Mouse (Mus musculus): Measurements from ENCODE around the gene Krt76.

Gene Krt76

DNA sequence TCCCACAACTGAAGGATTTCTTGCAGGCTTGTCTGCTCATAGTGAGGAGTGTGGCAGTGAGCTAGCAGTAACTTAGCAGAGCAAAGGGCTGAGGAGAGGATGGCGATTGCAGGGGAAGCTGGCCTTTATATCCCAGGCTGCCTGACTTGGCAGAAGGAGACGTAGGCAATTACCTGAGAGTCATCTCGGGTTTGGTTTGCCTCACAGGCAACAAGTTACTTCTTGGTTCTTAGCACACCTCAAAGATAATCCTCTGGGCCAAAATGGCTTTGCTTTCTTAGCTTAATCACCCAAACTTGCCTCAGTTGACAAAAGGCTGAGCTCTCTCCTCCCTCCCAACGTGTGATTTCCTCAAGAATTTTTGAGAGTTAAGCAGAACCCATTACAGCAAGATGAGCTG is at the start of gene Krt76:
Krt76 (minus strand) TSS at position 101 of the 400 bp plus-strand sequence.
- DNase-seq (ENCODE audit: low read depth) = no peak

GRCm38 (mm10) chr15:101941948-101942347 is 49.2 kb upstream of the Krt76 start:
- DNase-seq (ENCODE audit: low read depth) = no peak

DNA sequence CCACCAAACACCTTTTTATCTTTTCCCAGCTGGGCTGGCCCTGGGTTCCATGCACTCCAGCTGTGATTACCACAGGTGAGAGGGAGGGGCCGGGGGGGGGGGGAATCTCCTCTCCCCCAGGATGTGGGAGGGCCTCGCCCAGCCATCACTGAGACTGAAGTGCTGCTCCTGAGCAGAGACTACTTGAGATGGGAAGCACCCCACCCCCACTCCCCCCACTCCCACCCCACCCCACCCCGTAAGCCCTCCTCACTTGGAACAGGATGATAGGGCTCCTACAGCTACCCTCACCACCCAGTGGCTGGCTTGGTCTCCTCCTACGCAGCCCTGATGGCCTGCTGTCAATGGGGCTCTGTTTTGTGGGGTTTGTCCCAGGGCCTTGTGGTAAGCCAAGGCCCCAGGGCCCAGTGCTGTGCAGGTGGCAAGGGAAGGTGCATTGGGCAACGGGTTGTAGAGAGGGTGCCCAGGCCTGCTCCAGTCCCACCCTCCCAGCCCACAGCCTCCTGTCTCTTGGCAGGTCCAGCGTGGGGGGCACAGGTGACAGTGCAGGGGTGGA is 47.6 kb upstream of the Krt76 start, which contains the start of gene Krt79:
Krt79 (minus strand) TSS at position 51 of the 556 bp plus-strand sequence.
- DNase-seq (ENCODE audit: low read depth) = no peak

- no peak for DNase-seq (ENCODE audit: low read depth)
Measured at GRCm38 (mm10) chr15:101938600-101939308, 46.0 kb upstream of the Krt76 start.

DNA sequence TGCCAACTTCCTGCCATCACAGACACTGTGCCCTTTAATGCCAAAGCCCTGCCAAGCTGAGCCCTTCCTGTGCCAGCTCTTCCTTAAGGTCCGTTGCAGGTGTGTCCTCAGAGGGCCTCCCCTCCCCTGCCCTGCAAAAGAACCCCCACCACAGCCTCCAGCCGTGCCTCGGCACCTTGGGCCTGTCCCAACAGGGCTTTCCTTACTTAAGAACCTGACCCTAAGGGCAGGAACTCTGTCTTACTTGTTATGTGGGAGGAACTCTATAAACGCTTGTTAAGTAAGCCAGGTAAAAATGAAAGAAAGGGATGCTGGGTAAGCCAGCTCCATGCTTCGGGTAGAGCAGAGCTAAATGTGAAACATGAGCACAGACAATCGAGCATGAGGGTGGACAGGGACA is 40.3 kb upstream of the Krt76 start:
- no peak for DNase-seq (ENCODE audit: low read depth)

- no peak for DNase-seq (ENCODE audit: low read depth)
Measured at GRCm38 (mm10) chr15:101929666-101930065, 36.9 kb upstream of the Krt76 start.

DNA sequence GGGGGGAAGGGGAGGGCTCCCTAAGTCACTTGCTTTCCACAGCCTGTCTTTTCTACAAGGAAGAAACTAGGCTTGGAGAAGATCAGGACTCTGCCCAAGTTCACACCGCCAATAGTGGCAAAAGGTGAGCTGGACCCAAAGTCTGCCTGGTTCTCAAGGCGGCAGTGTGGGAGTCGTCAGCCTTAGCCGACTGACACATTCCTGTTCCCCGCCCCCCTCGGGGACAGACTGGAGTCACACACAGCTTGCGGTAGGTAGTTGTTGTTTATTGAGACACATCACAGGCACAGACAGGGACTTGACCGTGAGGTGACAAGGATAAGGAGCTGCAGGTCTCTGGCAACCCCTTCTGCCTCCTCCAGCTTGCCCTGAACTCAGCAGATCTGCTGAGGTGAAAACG is 36.4 kb upstream of the Krt76 start:
- peak; percentile 3 for DNase-seq (ENCODE audit: low read depth)

DNA sequence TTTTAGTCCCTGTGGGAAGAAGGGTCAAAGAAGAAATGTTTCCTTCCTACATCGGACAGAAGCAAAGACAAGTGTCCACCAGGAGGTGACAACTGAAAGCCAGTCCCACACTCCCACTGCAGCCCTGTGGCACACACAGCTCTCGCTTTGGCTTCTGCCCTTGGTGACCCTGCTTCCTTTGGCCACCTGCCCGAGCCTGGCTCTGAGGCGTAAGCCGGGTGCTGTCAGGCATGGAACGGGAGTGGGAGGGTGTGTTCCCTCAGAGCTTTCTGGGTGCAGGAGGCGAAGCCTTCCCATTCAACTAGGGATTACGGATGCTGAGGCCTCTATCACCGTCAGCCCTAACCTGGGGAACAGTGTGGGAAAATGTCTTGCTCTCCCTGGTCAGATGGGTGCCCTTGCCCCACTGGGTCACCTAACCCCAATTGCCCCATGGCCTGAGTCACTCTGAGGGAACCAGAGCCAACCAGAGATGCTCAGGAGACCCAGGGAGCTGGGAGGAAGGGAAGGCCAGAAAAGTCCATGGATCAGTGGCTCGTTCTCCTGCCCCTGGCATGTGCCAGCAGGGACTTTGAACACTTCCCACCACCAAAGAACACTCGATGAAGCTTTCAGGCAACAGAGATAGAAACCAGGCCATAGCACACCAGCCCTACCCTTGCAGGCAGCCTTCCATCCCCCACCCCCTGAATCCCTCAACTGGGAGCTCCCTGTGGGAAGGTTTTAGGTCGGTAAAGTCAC is 34.8 kb upstream of the Krt76 start:
- DNase-seq (ENCODE audit: low read depth) = no peak

DNA sequence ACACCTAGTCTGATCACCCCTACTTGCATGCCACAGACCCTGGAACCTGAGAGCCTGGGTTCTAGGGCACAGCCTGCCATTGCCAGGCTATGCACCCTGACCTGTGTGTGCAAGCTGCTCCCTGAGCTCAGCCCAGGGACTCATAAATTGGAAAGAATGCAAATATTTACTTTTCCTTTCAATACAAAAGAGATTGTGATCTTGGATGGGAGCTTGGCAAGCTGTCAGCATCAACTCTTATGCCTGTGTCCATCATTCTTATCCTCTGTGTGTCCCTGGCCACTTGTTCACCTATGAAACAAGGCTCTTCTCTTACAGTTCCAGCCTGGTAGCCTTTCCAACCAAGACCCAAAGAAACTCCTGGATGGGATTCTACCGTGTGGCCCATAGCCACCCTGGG is 32.3 kb upstream of the Krt76 start:
- DNase-seq (ENCODE audit: low read depth) = no peak

GRCm38 (mm10) chr15:101924635-101925034 is 31.9 kb upstream of the Krt76 start, which contains the start of gene Krt4:
TSS of gene Krt4 (minus strand) at chr15:101924735.
- DNase-seq (ENCODE audit: low read depth) = no peak

GRCm38 (mm10) chr15:101922296-101922695 is 29.6 kb upstream of the Krt76 start:
- DNase-seq (ENCODE audit: low read depth) = no peak

DNA sequence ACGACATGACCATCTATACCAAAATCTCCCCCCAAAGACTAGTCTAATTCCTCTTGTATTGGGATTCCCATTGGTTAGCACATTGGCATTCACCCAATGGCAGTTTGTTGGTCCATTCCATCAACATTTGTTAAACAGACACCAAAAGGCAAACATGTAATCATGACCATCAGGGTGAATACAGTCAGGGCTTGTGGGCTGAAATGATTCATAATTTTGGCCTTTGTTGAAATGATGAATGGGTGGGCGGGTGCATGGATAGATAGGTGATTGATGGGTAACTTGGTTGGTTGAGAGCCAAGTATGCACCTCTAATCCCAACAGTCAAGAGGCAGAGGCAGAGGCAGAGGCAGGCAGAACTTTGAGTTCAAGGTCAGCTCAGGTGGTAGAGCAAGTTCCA is 23.4 kb upstream of the Krt76 start:
- no peak for DNase-seq (ENCODE audit: low read depth)

GRCm38 (mm10) chr15:101904849-101905248 is 12.1 kb upstream of the Krt76 start:
- no peak for DNase-seq (ENCODE audit: low read depth)

- no peak for DNase-seq (ENCODE audit: low read depth)
Measured at GRCm38 (mm10) chr15:101902171-101903149, 9.7 kb upstream of the Krt76 start.

DNA sequence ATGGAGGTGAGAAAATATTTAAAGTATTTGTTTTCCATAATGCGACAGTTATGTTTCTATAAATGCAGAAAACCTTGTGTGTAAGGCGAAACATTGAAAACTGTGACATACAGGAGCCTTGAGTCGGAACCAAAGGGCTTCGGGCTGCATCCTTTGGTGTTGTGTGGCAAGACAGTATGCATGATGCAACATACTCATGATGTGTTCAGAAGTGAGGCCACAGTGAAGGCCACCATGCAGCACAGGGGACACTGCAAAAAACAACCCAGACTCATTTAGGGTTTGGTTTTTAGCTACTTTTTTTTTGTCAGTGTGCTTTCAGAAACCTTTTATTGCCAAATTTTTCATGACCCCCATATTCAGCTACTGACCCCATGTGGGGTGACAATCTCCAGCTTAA is 2.5 kb upstream of the Krt76 start:
- DNase-seq (ENCODE audit: low read depth) = no peak

- DNase-seq (ENCODE audit: low read depth) = no peak
Measured at GRCm38 (mm10) chr15:101879776-101880175, 12.9 kb downstream of the Krt76 start.

- no peak for DNase-seq (ENCODE audit: low read depth)
Measured at GRCm38 (mm10) chr15:101878041-101878440, 14.7 kb downstream of the Krt76 start.

GRCm38 (mm10) chr15:101874383-101874782 is 18.3 kb downstream of the Krt76 start:
- DNase-seq (ENCODE audit: low read depth) = no peak

DNA sequence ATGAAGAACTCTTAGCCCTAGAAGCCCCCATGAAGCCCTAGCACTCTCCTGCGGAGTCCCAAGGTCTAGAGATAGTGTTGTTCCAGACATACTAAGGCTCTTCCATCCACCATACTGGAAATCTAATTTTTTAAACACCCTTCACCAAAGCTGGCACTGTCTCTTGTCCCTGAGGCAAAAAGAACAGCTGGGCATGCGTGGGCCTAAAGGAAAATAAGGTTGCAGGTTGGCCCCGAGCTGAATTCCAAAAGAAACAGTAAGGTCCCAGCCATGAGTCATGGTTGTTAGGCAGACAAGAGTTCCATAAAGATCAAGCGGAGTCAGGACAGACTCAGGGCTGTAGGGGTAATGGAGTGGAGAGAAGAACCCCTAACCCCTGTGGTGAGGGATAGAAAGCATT is 19.5 kb downstream of the Krt76 start:
- DNase-seq (ENCODE audit: low read depth) = no peak

DNA sequence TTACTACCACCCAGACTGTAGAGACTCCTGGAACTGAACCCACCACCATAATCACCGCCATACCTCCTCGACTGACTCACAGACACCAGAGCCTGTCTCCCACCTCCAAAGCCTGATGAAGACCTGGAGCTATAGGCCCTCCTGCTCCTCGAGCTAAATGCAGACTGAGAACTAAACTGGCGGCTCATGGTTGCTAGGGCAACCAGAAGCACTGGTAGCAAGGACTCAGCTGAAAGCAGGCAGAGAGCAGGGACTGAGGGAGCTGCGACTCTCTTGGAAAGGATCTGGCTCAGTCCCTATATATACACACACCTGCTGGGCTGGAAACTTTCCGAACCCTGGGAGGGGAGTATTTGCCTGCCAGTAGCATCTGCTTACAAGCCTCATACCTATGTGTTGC is 23.3 kb downstream of the Krt76 start, which contains the start of gene Krt77:
Krt77 (minus strand) TSS at position 275 of the 400 bp plus-strand sequence.
- DNase-seq (ENCODE audit: low read depth) = no peak

DNA sequence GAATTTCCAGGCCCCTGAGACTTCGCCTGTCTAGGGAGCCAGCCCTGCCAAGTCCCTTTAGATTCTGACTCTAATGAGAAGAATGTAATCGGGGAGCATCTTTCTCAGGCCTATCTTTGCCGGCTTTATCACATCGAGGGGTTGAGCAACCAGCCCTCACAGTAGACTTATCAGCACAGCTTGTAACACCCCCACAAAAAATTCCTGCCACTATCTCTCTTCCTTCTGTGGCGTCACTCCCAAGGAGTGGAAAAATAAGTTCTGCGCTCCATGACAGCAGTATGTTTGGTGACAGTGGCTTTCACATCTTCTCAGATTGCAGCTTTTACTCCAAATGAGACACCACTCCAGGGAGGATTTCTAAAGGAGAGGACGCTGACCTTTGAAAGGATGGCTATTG is 26.0 kb downstream of the Krt76 start:
- DNase-seq (ENCODE audit: low read depth) = no peak
